Mouse (Mus musculus) cerebellum, adult 18-20 months (tissue): Measurements from ENCODE around the gene Fuk.
"Not testable (repeated sequence)": the region's sequence is repeated elsewhere in the genome, so short reads cannot be mapped to it uniquely, and the experiment has no call there.

Experiments
- DNase-seq, 2 experiments: peaks; one replicate each; pipeline ENCODE4 v3.0.0; 2021

Fuk gene

GRCm38 (mm10) chr8:110901839-110902578, at the start of gene Fuk:
Fuk (minus strand) TSS chr8:110902488.
- peak; percentile 88 to 90 for DNase-seq

GRCm38 (mm10) chr8:110950065-110950484, 47.8 kb upstream of the Fuk start:
- peak in 1 of 2 experiments; percentile 19 for DNase-seq

- DNase-seq = no peak
Observed at GRCm38 (mm10) chr8:110945716-110946115, 43.4 kb upstream of the Fuk start.

GRCm38 (mm10) chr8:110944276-110944876, 42.1 kb upstream of the Fuk start:
- DNase-seq = no peak

- DNase-seq = peak; percentile 83
Observed at GRCm38 (mm10) chr8:110941453-110941948, 39.2 kb upstream of the Fuk start.

- peak; percentile 84 to 88 for DNase-seq
Observed at GRCm38 (mm10) chr8:110940682-110941452, 38.6 kb upstream of the Fuk start.

GRCm38 (mm10) chr8:110938882-110939589, 36.7 kb upstream of the Fuk start:
- peak; percentile 72 to 75 for DNase-seq

GRCm38 (mm10) chr8:110936217-110936616, 33.9 kb upstream of the Fuk start:
- DNase-seq = peak; percentile 70 to 74

GRCm38 (mm10) chr8:110933272-110933671, 31.0 kb upstream of the Fuk start:
- DNase-seq = no peak

GRCm38 (mm10) chr8:110932444-110932843, 30.2 kb upstream of the Fuk start:
- DNase-seq = no peak

GRCm38 (mm10) chr8:110931176-110931939, 29.1 kb upstream of the Fuk start:
- peak; percentile 76 to 82 for DNase-seq

GRCm38 (mm10) chr8:110929672-110930071, 27.4 kb upstream of the Fuk start:
- DNase-seq = not testable (repeated sequence)

GRCm38 (mm10) chr8:110929066-110929465, 26.8 kb upstream of the Fuk start:
- no peak for DNase-seq

- no peak for DNase-seq
Observed at GRCm38 (mm10) chr8:110928435-110928834, 26.1 kb upstream of the Fuk start.

- no peak for DNase-seq
Observed at GRCm38 (mm10) chr8:110926690-110927089, 24.4 kb upstream of the Fuk start.

- DNase-seq = no peak
Observed at GRCm38 (mm10) chr8:110925691-110926140, 23.4 kb upstream of the Fuk start.

GRCm38 (mm10) chr8:110921492-110922230, 19.4 kb upstream of the Fuk start:
- DNase-seq = peak in 1 of 2 experiments; percentile 44

- DNase-seq = peak in 1 of 2 experiments; percentile 36
Observed at GRCm38 (mm10) chr8:110920773-110921277, 18.5 kb upstream of the Fuk start.

GRCm38 (mm10) chr8:110920032-110920772, 17.9 kb upstream of the Fuk start:
- peak; percentile 41 to 83 for DNase-seq
